Mouse (Mus musculus) lung, postnatal 0 days (tissue): ENCODE data around the gene Mmaa.

Experiments
- CTCF ChIP-seq: IDR thresholded peaks from 2 replicates; pipeline ENCODE4 v1.5.1; 2016; ENCODE audit warnings: antibody characterized with exemption, mild to moderate bottlenecking
- EP300 ChIP-seq: IDR thresholded peaks from 2 replicates; pipeline ENCODE4 v1.6.1; 2016; ENCODE audit warnings: antibody characterized with exemption, mild to moderate bottlenecking, control low read depth

DNA sequence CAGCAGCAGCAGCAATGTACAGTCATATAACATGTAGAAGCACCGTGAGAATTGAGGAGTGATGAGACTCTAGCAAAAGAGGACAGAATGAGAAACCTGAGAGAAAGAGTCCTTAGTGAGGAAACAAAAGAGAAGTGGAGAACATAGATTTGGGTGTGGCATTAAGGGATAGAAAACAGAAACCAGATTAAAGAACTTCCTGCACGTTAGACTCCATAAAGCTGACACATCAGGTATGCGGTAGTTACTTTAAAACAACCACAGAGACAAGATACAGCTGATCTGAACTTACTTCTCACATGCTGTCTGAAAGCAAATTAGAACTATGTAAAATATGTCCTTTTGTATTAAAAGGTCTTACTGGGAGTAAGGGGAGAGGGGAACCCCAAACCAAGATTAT, 8.3 kb downstream of the Mmaa start:
- no peak for TF ChIP-seq CTCF
- no peak for TF ChIP-seq EP300
